Mouse (Mus musculus): ENCODE results near the gene Rpl7l1. TPM values are rescaled to one million over a fixed set of nuclear protein-coding genes. Genes with fewer than 3 reads are reported as not detected.

The Rpl7l1 gene
- 83.2 and 83.7 TPM in 2 replicates for polyA plus RNA-seq (2015; fragmentation: Nextera tagmentation; extraction: Ambion mirVana)

DNA sequence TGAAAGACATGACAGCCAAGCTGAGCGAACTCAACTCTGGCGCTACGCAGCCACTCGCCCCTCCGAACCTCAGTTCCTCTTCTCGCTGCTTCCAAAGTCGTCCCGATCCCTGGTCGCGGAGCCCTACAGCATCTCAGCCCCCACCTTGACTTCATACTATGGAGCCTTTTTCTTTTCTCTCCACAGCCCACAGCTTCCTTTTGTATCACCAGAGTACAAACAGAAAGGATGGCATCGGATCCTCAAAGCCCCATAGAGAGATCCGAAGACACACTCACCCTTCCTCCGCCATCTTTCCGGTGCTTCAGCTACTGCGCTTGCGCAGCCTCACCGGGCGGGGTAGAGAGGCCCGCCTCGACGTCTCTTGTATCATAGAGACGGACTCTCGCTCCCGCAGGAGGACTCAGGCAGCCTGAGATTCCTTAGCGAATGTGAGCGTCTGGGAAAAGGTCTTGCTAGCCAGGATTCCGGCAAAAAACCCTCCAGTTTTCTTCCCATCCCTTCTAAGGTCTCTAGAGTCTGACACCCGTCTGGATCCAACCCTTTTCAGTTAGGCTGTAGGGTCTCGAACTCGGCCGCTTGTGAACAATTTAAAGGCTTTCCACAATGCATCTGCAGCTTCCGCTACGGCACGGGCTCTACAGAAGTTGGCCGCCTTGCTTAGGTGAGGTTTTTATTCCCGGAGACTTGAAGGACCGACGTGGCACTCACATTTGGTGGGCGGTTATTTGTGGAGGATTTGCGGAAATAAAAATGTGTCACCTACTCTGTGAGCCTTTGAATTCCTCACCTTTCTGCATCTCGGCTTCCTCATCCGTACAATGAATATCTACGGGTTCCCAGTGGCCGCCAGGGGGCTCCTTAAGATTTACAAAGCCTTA lies at the start of gene Rpl7l1:
Rpl7l1 (minus strand) TSS at position 332 of the 881 bp plus-strand sequence.
- peak; percentile 61 for TF ChIP-seq EP300 (IDR thresholded peaks at IDR 0.05)
- peak; percentile 71 for TF ChIP-seq CTCF (IDR thresholded peaks at IDR 0.05)
- Histone ChIP-seq H3K36me3 (ENCODE audit: insufficient read depth, low read length) (peaks cover 21% of the 10 kb centered on the region; the same call in 1 of the 2 replicates), H3K27ac (ENCODE audit: low read length) (peak within 1 kb of the TSS; percentile 81), H3K27me3 (replicated peaks; ENCODE audit: insufficient read depth, low read length) (no peaks in the 10 kb centered on the region), H3K9ac (replicated peaks; ENCODE audit: low read depth) (peak within 1 kb of the TSS; percentile 70), H3K4me3 (ENCODE audit: low read depth, low read length) (peak within 1 kb of the TSS; percentile 72), H3K9me3 (ENCODE audit: low read length) (no peaks in the 10 kb centered on the region), H3K4me1 (ENCODE audit: insufficient read depth, low read depth, low read length) (no peaks in the 10 kb centered on the region), H3K4me2 (replicated peaks; ENCODE audit: low read depth, low read length) (peak within 1 kb of the TSS; percentile 66)
- peak; percentile 97 for ATAC-seq
- WGBS: under 1% methylated on average over 44 of the region's 44 CpGs
- DNase-seq (ENCODE audit: low spot score): peak; percentile 97

DNA sequence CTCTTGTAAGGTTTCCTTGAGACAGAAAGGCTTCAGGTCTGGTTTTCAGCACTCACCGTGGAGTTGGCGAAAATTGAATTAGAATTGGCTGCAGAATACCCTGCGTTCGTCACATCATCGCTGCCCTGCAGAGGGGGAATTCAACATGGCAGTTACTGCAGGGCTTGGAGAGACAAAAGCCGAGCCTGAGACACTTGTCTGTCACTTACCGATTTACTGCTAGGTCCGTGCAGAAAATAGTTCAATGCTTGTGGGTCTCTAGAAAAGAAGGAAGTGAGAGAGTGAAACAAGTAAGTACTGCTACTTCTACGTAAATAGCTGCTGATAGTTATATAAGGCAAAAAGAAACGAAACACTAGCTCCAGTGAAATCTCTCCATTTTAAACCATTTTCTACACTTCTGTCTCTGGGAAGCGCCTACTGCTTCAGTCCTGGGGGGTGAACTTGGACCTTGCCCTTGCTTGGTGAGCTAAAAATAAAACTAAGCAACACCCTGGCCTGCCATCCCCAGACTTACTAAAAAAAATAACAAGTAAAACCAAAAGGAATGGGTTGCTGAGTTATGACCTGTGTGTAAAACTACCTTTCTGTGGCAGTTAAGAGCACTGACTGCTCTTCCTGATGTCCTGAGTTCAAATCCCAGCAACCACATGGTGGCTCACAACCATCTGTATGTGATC lies 47.5 kb upstream of the Rpl7l1 start:
- no peak overlapping the region for H3K4me2 ChIP-seq (replicated peaks; ENCODE audit: low read depth, low read length)
- 86% methylated on average over 11 of the region's 11 CpGs for WGBS
- H3K9me3 ChIP-seq (ENCODE audit: low read length): no peaks in the 10 kb centered on the region
- no peaks in the 10 kb centered on the region; the same call in 1 of the 2 replicates for H3K4me1 ChIP-seq (ENCODE audit: insufficient read depth, low read depth, low read length)
- no peak for ATAC-seq
- no peaks in the 10 kb centered on the region for H3K27me3 ChIP-seq (replicated peaks; ENCODE audit: insufficient read depth, low read length)
- TF ChIP-seq EP300 (IDR thresholded peaks at IDR 0.05) (no peak), CTCF (IDR thresholded peaks at IDR 0.05) (no peak)
- H3K36me3 ChIP-seq (ENCODE audit: insufficient read depth, low read length): peaks cover 9% of the 10 kb centered on the region
- no peak overlapping the region for H3K27ac ChIP-seq (ENCODE audit: low read length)
- DNase-seq (ENCODE audit: low spot score): no peak
- H3K4me3 ChIP-seq (ENCODE audit: low read depth, low read length): no peak overlapping the region
- no peak overlapping the region for H3K9ac ChIP-seq (replicated peaks; ENCODE audit: low read depth)

DNA sequence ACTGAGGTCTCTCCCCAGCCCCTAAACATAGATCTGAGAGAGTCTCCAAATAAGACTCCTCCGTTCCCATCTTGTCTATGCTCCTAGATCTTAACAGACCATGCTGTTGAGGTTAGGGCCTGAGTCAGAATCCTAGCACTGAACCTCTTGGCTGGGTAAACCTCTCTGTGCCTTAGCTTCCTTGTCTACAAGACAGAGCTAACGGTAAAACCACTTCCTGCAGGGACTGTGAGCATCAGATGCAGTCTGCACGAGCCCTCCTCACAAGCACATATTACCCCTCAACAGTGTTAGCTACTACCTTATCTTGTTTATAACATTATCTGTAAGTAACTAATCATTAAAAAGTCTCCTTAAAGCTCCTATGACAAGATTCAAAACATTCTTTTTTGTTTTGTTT lies 46.5 kb upstream of the Rpl7l1 start:
- Histone ChIP-seq H3K36me3 (ENCODE audit: insufficient read depth, low read length) (peaks cover 16% of the 10 kb centered on the region), H3K4me3 (ENCODE audit: low read depth, low read length) (no peak overlapping the region), H3K4me1 (ENCODE audit: insufficient read depth, low read depth, low read length) (no peaks in the 10 kb centered on the region; the same call in 1 of the 2 replicates), H3K9ac (replicated peaks; ENCODE audit: low read depth) (no peak overlapping the region), H3K9me3 (ENCODE audit: low read length) (no peaks in the 10 kb centered on the region), H3K27ac (ENCODE audit: low read length) (no peak overlapping the region), H3K4me2 (replicated peaks; ENCODE audit: low read depth, low read length) (no peak overlapping the region), H3K27me3 (replicated peaks; ENCODE audit: insufficient read depth, low read length) (no peaks in the 10 kb centered on the region)
- DNase-seq (ENCODE audit: low spot score) (no peak), ATAC-seq (no peak)
- 81% methylated on average over 3 of the region's 3 CpGs for WGBS
- TF ChIP-seq EP300 (IDR thresholded peaks at IDR 0.05) (no peak), CTCF (IDR thresholded peaks at IDR 0.05) (no peak)

DNA sequence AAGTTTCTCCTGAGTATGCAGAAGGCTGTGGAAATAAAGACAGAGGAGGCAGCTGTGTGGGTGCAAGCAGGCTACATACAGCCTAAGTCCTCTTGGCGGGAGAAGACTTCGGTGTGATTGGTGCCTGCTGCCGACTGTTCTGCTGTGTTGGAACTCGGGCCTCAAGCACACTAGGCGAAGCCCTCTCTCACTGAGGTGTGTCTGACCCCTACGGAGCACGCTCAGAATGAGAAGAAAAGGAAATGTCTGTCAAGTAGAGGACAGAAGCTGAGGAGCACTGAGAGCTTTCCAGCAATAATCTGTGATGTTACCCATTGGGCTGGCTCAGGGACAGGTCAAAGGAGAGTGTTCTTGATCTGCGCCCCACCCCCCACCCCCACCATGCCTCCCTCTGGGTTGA lies 40.6 kb upstream of the Rpl7l1 start:
- no peaks in the 10 kb centered on the region for H3K9me3 ChIP-seq (ENCODE audit: low read length)
- TF ChIP-seq CTCF (IDR thresholded peaks at IDR 0.05): no peak
- no peak for TF ChIP-seq EP300 (IDR thresholded peaks at IDR 0.05)
- H3K4me3 ChIP-seq (ENCODE audit: low read depth, low read length): no peak overlapping the region
- ATAC-seq (no peak), DNase-seq (ENCODE audit: low spot score) (no peak)
- H3K27me3 ChIP-seq (replicated peaks; ENCODE audit: insufficient read depth, low read length): no peaks in the 10 kb centered on the region
- H3K4me2 ChIP-seq (replicated peaks; ENCODE audit: low read depth, low read length): no peak overlapping the region
- no peaks in the 10 kb centered on the region for H3K4me1 ChIP-seq (ENCODE audit: insufficient read depth, low read depth, low read length)
- H3K9ac ChIP-seq (replicated peaks; ENCODE audit: low read depth): no peak overlapping the region
- H3K27ac ChIP-seq (ENCODE audit: low read length): no peak overlapping the region
- peaks cover 25% of the 10 kb centered on the region for H3K36me3 ChIP-seq (ENCODE audit: insufficient read depth, low read length)
- 95% methylated on average over 8 of the region's 8 CpGs for WGBS

DNA sequence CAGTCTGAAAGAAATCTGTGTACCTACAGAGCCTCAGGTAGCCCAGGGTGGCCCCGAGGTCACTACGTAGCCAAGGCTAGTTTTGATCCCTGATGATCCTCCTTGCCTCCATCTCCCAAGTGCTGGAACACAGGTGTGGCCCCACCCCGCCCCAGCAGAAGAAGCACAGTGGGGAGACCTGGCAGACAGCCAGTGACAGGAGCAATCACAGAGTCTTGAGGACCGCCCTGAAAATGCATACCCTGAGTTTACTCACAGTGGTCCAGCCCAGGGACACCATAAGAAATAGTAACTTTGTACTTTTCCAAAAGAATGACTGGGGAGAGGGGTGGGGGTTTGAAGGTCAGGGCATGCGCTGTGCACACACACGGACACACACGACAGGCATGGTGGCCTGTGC lies 38.2 kb upstream of the Rpl7l1 start:
- H3K27me3 ChIP-seq (replicated peaks; ENCODE audit: insufficient read depth, low read length): no peaks in the 10 kb centered on the region
- peaks cover 22% of the 10 kb centered on the region for H3K36me3 ChIP-seq (ENCODE audit: insufficient read depth, low read length)
- no peaks in the 10 kb centered on the region for H3K9me3 ChIP-seq (ENCODE audit: low read length)
- H3K4me1 ChIP-seq (ENCODE audit: insufficient read depth, low read depth, low read length): no peaks in the 10 kb centered on the region
- no peak for TF ChIP-seq EP300 (IDR thresholded peaks at IDR 0.05)
- TF ChIP-seq CTCF (IDR thresholded peaks at IDR 0.05): no peak
- no peak overlapping the region for H3K27ac ChIP-seq (ENCODE audit: low read length)
- no peak overlapping the region for H3K4me2 ChIP-seq (replicated peaks; ENCODE audit: low read depth, low read length)
- WGBS: 83% methylated on average over 7 of the region's 7 CpGs
- no peak overlapping the region for H3K9ac ChIP-seq (replicated peaks; ENCODE audit: low read depth)
- no peak for DNase-seq (ENCODE audit: low spot score)
- no peak for ATAC-seq
- no peak overlapping the region for H3K4me3 ChIP-seq (ENCODE audit: low read depth, low read length)

DNA sequence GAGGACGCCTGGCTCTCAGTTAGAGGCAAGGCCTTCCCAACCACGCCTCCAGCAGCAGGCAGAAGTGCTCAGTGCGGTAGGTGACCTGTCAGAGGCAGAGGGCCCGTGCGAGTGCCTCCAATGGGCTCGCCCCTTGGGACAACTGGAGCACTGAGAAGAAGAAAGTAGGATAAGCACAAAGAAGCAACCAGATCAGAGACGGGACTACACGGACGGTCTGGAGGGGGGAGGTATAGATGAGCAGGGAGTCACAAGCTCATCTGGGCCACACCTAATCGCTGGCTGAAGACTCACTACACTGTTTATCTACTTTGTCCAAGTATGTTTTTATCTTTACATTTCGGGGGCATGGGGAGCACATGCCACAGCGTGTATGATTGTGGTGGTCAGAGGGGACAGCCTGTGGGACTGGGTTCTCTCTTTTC lies 35.3 kb upstream of the Rpl7l1 start:
- Histone ChIP-seq H3K27ac (ENCODE audit: low read length) (no peak overlapping the region), H3K4me1 (ENCODE audit: insufficient read depth, low read depth, low read length) (no peaks in the 10 kb centered on the region), H3K4me2 (replicated peaks; ENCODE audit: low read depth, low read length) (no peak overlapping the region), H3K9ac (replicated peaks; ENCODE audit: low read depth) (no peak overlapping the region), H3K9me3 (ENCODE audit: low read length) (no peaks in the 10 kb centered on the region), H3K27me3 (replicated peaks; ENCODE audit: insufficient read depth, low read length) (no peaks in the 10 kb centered on the region), H3K4me3 (ENCODE audit: low read depth, low read length) (no peak overlapping the region), H3K36me3 (ENCODE audit: insufficient read depth, low read length) (peaks cover 14% of the 10 kb centered on the region; the same call in 1 of the 2 replicates)
- DNase-seq (ENCODE audit: low spot score) (no peak), ATAC-seq (no peak)
- 88% methylated on average over 12 of the region's 12 CpGs for WGBS
- no peak for TF ChIP-seq CTCF (IDR thresholded peaks at IDR 0.05)
- TF ChIP-seq EP300 (IDR thresholded peaks at IDR 0.05): no peak
